Mouse (Mus musculus) brain, embryonic 14.5 days (tissue): ENCODE results near the gene Pcbp1.

Source experiments
- CTCF ChIP-seq: fragments of 200-500 bp; IDR thresholded peaks from 2 replicates; pipeline ENCODE4 v1.5.1; 2012; ENCODE audit warnings: inconsistent platforms, mild to moderate bottlenecking, moderate library complexity, borderline replicate concordance; ENCODE audit not compliant: insufficient read depth, insufficient read length; ENCODE audit errors: extremely low read depth
- POLR2A ChIP-seq: fragments of 200-500 bp; IDR thresholded peaks from 2 replicates; pipeline ENCODE4 v1.6.1; 2012; ENCODE audit warnings: mild to moderate bottlenecking, inconsistent platforms, borderline replicate concordance; ENCODE audit not compliant: poor library complexity, insufficient read depth, insufficient read length, severe bottlenecking; ENCODE audit errors: extremely low read depth

GRCm38 (mm10) chr6:86523755-86524434, 2.2 kb downstream of the Pcbp1 start:
- no peak for TF ChIP-seq CTCF
- TF ChIP-seq POLR2A, result no peak
